Mouse (Mus musculus): ENCODE data around the gene Slc2a9. TPM values are rescaled to one million over a fixed set of nuclear protein-coding genes. Genes with fewer than 3 reads are reported as not detected.

Gene Slc2a9
- 1.1 and 1.4 TPM in 2 replicates for polyA plus RNA-seq (2015; fragmentation: Nextera tagmentation; extraction: Ambion mirVana)

GRCm38 (mm10) chr5:38502992-38503391, at the start of gene Slc2a9:
Gene Slc2a9 (minus strand): TSS chr5:38503143.

GRCm38 (mm10) chr5:38318966-38319786, 183.8 kb downstream of the Slc2a9 start, which contains the start of gene Drd5:
Gene Drd5 (plus strand): TSS chr5:38319367.

Other genes with a start within 250 kb of the Slc2a9 start
- 74.2 and 75.2 TPM in 2 replicates for gene Tmem128, start 243.0 kb downstream of the Slc2a9 start, polyA plus RNA-seq (2015; fragmentation: Nextera tagmentation; extraction: Ambion mirVana)
- not detected in 2 replicates for gene Otop1, start 227.2 kb downstream of the Slc2a9 start, polyA plus RNA-seq (2015; fragmentation: Nextera tagmentation; extraction: Ambion mirVana)
- gene Drd5, start 183.8 kb downstream of the Slc2a9 start, polyA plus RNA-seq (2015; fragmentation: Nextera tagmentation; extraction: Ambion mirVana) = not detected in 2 replicates
- gene Wdr1, start 60.1 kb upstream of the Slc2a9 start, polyA plus RNA-seq (2015; fragmentation: Nextera tagmentation; extraction: Ambion mirVana) = 505 and 548 TPM in 2 replicates
- 5.4 and 5.6 TPM in 2 replicates for gene Zfp518b, start 181.7 kb upstream of the Slc2a9 start, polyA plus RNA-seq (2015; fragmentation: Nextera tagmentation; extraction: Ambion mirVana)